ENCODE assay signal across 17 mouse cellular contexts in the genomic region with DNA sequence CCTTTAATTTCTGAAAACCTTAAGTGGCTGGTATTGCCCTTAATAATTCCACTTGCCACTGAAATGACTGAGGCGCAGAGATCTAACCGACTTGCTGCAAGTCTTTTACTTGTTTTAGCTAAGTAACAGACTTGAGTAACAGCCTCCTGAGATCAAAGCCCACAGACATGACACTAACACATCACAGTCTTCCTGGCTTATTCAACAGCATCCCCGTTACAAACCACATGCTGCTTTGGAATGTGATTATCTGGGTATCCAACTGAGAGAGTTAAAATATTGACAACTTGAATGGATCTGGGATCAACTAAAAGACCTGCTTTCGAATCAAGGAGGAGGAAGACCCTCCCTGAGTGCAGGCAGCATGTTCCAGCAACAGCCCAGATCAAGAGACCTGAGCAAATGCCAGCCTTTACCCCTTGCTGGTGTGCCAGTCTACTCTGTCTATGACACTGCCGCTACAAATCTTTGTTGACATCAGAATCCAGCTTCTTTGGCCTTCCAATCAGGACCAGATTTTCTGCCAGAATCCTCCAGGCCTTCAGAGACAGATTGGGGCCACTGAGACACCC.
DNase-seq lines count a peak whose midpoint lies in the region; ATAC-seq and TF ChIP-seq lines count a peak whose summit lies in the region.
"Had no signal": no experiment of that assay in that cellular context is flagged by ENCODE, and none has a peak within 500 bp of the region (broad histone marks: within the 10 kb centered on the region; RNA-seq: fewer than 3 reads in every experiment).

No protein-coding gene starts in this region.

- ATAC-seq in limb, embryonic 11.5 days (ENCODE audit: insufficient number of reproducible peaks, low FRiP score, low TSS enrichment, low read depth): no peak
- ATAC-seq: forebrain, embryonic 16.5 days had no signal

- no peaks in the 10 kb centered on the region for H3K9me3 ChIP-seq in limb, embryonic 11.5 days (ENCODE audit: control insufficient read depth, low read length)
- no peaks in the 10 kb centered on the region for H3K9me3 ChIP-seq in limb, embryonic 10.5 days (replicated peaks)
- H3K9me3 ChIP-seq: embryonic facial prominence, embryonic 10.5 days; heart, embryonic 12.5 days; hindbrain, embryonic 15.5 days had no signal

- WGBS in limb, embryonic 11.5 days: 26% methylated on average over 5 of the region's 5 CpGs
- 19% methylated on average over 5 of the region's 5 CpGs for WGBS in limb, embryonic 10.5 days

- H3K27ac ChIP-seq in limb, embryonic 11.5 days (replicated peaks; ENCODE audit: low read depth, low read length): no peak overlapping the region
- H3K27ac ChIP-seq in limb, embryonic 10.5 days: no peak overlapping the region
- H3K27ac ChIP-seq: embryonic facial prominence, embryonic 10.5 days; hindbrain, embryonic 15.5 days had no signal

- H3K27me3 ChIP-seq in limb, embryonic 11.5 days (ENCODE audit: control insufficient read depth, insufficient read depth, low read length): no peaks in the 10 kb centered on the region
- no peaks in the 10 kb centered on the region for H3K27me3 ChIP-seq in limb, embryonic 10.5 days (ENCODE audit: low read depth, poor library complexity, severe bottlenecking)
- H3K27me3 ChIP-seq: heart, embryonic 12.5 days; hindbrain, embryonic 15.5 days had no signal

- H3K9ac ChIP-seq in limb, embryonic 11.5 days (ENCODE audit: low read length): no peak overlapping the region
- H3K9ac ChIP-seq: heart, embryonic 12.5 days; hindbrain, embryonic 15.5 days had no signal

- no peak for TF ChIP-seq POLR2A in brain, embryonic 14.5 days (IDR thresholded peaks at IDR 0.05; ENCODE audit: borderline replicate concordance, extremely low read depth, insufficient read depth, insufficient read length, poor library complexity, severe bottlenecking)

- TF ChIP-seq CTCF in brain, embryonic 14.5 days (IDR thresholded peaks at IDR 0.05; ENCODE audit: borderline replicate concordance, extremely low read depth, insufficient read depth, insufficient read length): no peak

- peak; percentile 19 for DNase-seq in embryo, embryonic 9.5 days (ENCODE audit: extremely low spot score)
- no peak for DNase-seq in embryo, embryonic 10 days (ENCODE audit: low spot score)
- peak; percentile 9 for DNase-seq in limb, embryonic 11.5 days (ENCODE audit: low spot score)
- DNase-seq in limb, embryonic 10.5 days (ENCODE audit: low spot score): no peak
- DNase-seq in brain, embryonic 14.5 days (ENCODE audit: low read depth): peak; percentile 57
- DNase-seq in yolk sac, embryonic 10.5 days (ENCODE audit: low spot score): peak; percentile 6
- DNase-seq in right cerebral cortex, adult 18-20 months: no peak
- DNase-seq: adrenal gland, adult 2 months; adrenal gland, postnatal 25 days; cerebellum, adult 2 months; cerebellum, postnatal 10 days; gastrocnemius, postnatal 14 days; heart, postnatal 36 days had no signal

- no peaks in the 10 kb centered on the region for H3K36me3 ChIP-seq in limb, embryonic 11.5 days (ENCODE audit: control insufficient read depth, insufficient read depth, low read length)
- H3K36me3 ChIP-seq in limb, embryonic 10.5 days: no peaks in the 10 kb centered on the region
- H3K36me3 ChIP-seq: embryonic facial prominence, embryonic 10.5 days; heart, embryonic 12.5 days; hindbrain, embryonic 15.5 days had no signal

- H3K4me2 ChIP-seq in limb, embryonic 11.5 days (ENCODE audit: low read depth, severe bottlenecking): no peak overlapping the region
- H3K4me2 ChIP-seq: heart, embryonic 12.5 days; hindbrain, embryonic 15.5 days had no signal

- H3K4me1 ChIP-seq in limb, embryonic 11.5 days (ENCODE audit: control insufficient read depth, insufficient read depth, low read length): no peaks in the 10 kb centered on the region
- peaks cover 7% of the 10 kb centered on the region for H3K4me1 ChIP-seq in limb, embryonic 10.5 days
- H3K4me1 ChIP-seq: hindbrain, embryonic 15.5 days had no signal

- H3K4me3 ChIP-seq in limb, embryonic 11.5 days (ENCODE audit: low read depth, low read length): no peak overlapping the region
- no peak overlapping the region for H3K4me3 ChIP-seq in limb, embryonic 10.5 days
- H3K4me3 ChIP-seq: embryonic facial prominence, embryonic 10.5 days; heart, embryonic 12.5 days; hindbrain, embryonic 15.5 days had no signal

Comparison
In these comparisons a context has a peak if more than half of its experiments do, and no peak if none do; other contexts are left out.
1. DNase-seq: peak in embryo, embryonic 9.5 days (single experiment), limb, embryonic 11.5 days (single experiment), brain, embryonic 14.5 days (single experiment) and yolk sac, embryonic 10.5 days (single experiment); none in embryo, embryonic 10 days (single experiment), limb, embryonic 10.5 days (single experiment) and right cerebral cortex, adult 18-20 months (single experiment).